Mouse (Mus musculus) lung, adult 2 months (tissue): ENCODE measurements around the gene Cbx1.

Experiments
- CTCF ChIP-seq: fragments of 200-500 bp; IDR thresholded peaks from 2 replicates; pipeline ENCODE4 v1.5.1; 2011; ENCODE audit warnings: mild to moderate bottlenecking, low read length, control low read depth; ENCODE audit not compliant: insufficient read depth
- POLR2A ChIP-seq: fragments of 200-500 bp; IDR thresholded peaks from 2 replicates; pipeline ENCODE4 v1.6.1; 2011; ENCODE audit warnings: low read depth, mild to moderate bottlenecking, control low read depth, low read length, borderline replicate concordance; ENCODE audit errors: extremely low read depth

GRCm38 (mm10) chr11:96824783-96825495 is 36.0 kb downstream of the Cbx1 start:
- TF ChIP-seq CTCF = no peak
- TF ChIP-seq POLR2A = no peak
